Mouse (Mus musculus) heart, adult 2 months (tissue): ENCODE data around the gene Sdcbp2.

Experiments
- CTCF ChIP-seq: fragments of 200-600 bp; IDR thresholded peaks from 2 replicates; pipeline ENCODE4 v1.8.1; 2022; ENCODE audit warnings: antibody characterized with exemption, mild to moderate bottlenecking, moderate library complexity
- POLR2A ChIP-seq: fragments of 200-500 bp; IDR thresholded peaks from 2 replicates; pipeline ENCODE4 v1.6.1; 2011; ENCODE audit warnings: mild to moderate bottlenecking, low read depth, low read length, control low read depth; ENCODE audit not compliant: insufficient read depth

- TF ChIP-seq CTCF (no peak), POLR2A (no peak)
Measured at GRCm38 (mm10) chr2:151623776-151624175, 51.4 kb downstream of the Sdcbp2 start.
